Mouse (Mus musculus) lung, adult 2 months (tissue): ENCODE measurements around the gene Arih2.

Experiments
- CTCF ChIP-seq: fragments of 200-500 bp; IDR thresholded peaks from 2 replicates; pipeline ENCODE4 v1.5.1; 2011; ENCODE audit warnings: mild to moderate bottlenecking, low read length, control low read depth; ENCODE audit not compliant: insufficient read depth
- POLR2A ChIP-seq: fragments of 200-500 bp; IDR thresholded peaks from 2 replicates; pipeline ENCODE4 v1.6.1; 2011; ENCODE audit warnings: low read depth, mild to moderate bottlenecking, control low read depth, low read length, borderline replicate concordance; ENCODE audit errors: extremely low read depth

DNA sequence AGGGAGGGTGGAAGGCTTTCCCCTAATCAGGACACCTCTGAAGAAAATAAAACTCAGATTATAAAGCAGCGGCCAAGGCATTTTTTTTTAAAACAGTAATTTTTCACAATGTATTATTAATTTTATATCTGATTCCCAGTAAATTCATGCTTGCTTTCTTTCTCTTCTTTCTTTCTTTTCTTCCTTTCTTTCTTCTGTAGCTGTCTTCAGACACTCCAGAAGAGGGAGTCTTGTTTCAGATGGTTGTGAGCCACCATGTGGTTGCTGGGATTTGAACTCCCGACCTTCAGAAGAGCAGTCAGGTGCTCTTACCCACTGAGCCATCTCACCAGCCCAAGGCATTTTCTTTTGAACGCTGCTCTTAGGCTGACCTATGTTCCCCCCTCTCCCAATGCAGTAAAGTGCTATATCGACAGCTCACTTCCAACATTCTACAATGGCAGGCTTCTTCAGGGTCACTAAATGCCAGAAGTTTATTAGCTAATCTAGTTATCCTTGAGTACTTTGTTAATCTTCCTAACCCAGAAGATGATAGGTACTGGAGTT, 50.1 kb downstream of the Arih2 start:
- TF ChIP-seq CTCF (no peak), POLR2A (no peak)
